Mouse (Mus musculus) limb, embryonic 15.5 days (tissue): Measurements from ENCODE around the gene Whrn. TPM values are rescaled to one million over a fixed set of nuclear protein-coding genes. Genes with fewer than 3 reads are reported as not detected.

ENCODE experiments used
- ATAC-seq: fragments of 200-750 bp; cut with Nextera tagmentation; 2 replicates; pipeline ENCODE4 v1.8.0; 2017; ENCODE audit warnings: low read depth, moderate TSS enrichment; ENCODE audit not compliant: insufficient number of reproducible peaks, low FRiP score, low TSS enrichment
- H3K27ac ChIP-seq: fragments of 300-500 bp; sonication (generic); 2 replicates; pipeline ENCODE4 v1.5.1; 2015; ENCODE audit warnings: moderate library complexity, mild to moderate bottlenecking, inconsistent platforms
- H3K27me3 ChIP-seq: fragments of 300-500 bp; sonication (generic); 2 replicates; pipeline ENCODE4 v1.6.1; 2015; ENCODE audit warnings: inconsistent platforms
- H3K36me3 ChIP-seq: fragments of 300-500 bp; sonication (generic); 2 replicates; pipeline ENCODE4 v1.6.1; 2015; ENCODE audit warnings: inconsistent platforms
- H3K4me1 ChIP-seq: fragments of 300-500 bp; sonication (generic); 2 replicates; pipeline ENCODE4 v1.6.1; 2015; ENCODE audit warnings: inconsistent platforms
- H3K4me2 ChIP-seq: fragments of 300-500 bp; sonication (generic); 2 replicates; pipeline ENCODE4 v1.6.1; 2015; ENCODE audit warnings: mild to moderate bottlenecking, inconsistent platforms
- H3K4me3 ChIP-seq: fragments of 300-500 bp; sonication (generic); 2 replicates; pipeline ENCODE4 v1.5.1; 2015; ENCODE audit warnings: mild to moderate bottlenecking, inconsistent platforms
- H3K9ac ChIP-seq: fragments of 300-500 bp; sonication (generic); 2 replicates; pipeline ENCODE4 v1.6.1; 2015; ENCODE audit warnings: inconsistent platforms
- H3K9me3 ChIP-seq: fragments of 300-500 bp; sonication (generic); 2 replicates; pipeline ENCODE4 v1.6.1; 2016; ENCODE audit warnings: inconsistent platforms
- WGBS: fragments of 180-500 bp; shearing (Covaris S2); methylation state at CpG from one replicate; pipeline ENCODE4 v1.1.7; 2015; 5-methylcytosine and 5-hydroxymethylcytosine counted together
- polyA plus RNA-seq: library from polyadenylated mRNA; unstranded; fragments of >200 nt; fragmentation: Nextera tagmentation; extraction: Ambion mirVana; gene quantifications from 2 replicates; pipeline ENCODE4 v1.2.1, GENCODE M21; 2015

The Whrn gene
- polyA plus RNA-seq, 1 experiment from 2014 or later, result 4.8 TPM

DNA sequence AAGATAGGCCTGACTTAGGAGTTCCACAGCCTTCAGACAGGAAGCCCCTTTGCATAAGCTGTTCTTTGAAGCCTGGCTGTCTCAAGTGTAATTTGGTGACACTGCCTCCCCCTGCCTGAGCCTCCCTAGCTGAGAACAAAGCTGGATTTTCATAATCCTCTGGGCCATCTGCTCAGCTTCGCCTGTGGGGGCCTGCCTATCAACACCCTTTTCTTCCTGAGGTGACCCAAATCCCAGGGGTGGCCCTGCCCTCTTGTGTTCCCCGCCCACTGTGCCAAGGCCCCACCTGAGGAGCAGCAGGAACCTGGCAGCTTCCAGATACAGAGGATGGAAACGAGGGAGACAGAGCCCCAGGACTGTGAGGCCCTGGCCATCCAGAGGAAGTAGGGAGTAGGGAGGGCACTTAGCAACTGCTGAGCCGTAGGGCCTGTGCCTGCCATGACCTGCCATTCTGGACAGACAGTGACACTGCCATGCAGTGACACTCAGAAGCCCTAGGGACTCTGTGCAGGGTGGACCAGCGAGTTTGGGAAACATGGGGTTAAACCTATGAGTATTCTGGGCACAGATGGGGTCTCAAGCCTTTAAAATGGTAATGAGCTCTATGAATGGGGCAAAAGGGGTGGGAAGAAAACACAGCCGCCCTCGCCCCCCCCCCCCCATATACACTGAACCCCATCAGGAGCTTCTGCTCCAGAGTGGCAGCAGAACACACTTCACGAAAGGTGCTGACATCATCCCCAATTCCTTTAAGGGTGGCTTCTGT lies 106.5 kb downstream of the Whrn start:
- WGBS, result 45% methylated on average over 8 of the region's 8 CpGs
- no peak overlapping the region for H3K27ac ChIP-seq
- no peak for ATAC-seq

DNA sequence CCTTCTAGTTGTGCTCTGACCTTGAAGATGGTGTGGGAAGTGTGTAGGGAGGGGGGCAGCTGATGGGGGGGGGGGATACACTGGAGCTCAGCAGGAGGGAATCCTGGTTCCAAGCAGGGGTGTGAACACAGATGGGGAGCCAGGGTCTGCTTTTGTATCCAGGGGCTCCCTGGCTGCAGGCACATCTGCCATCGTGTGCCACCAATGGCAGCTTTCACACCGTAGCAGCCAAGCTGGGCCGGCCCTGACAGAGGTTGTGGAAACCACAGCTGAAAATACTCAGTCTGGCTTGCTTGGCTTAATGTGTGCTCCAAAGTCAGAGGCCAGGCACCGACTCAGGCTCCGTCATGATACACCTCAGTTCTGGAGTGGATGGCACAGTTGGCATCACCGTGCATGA lies 107.8 kb downstream of the Whrn start:
- H3K27ac ChIP-seq, result no peak overlapping the region
- H3K4me1 ChIP-seq, result peaks cover 10% of the 10 kb centered on the region
- H3K9ac ChIP-seq, result no peak overlapping the region
- H3K36me3 ChIP-seq, result peaks cover 20% of the 10 kb centered on the region
- no peak for ATAC-seq
- H3K9me3 ChIP-seq, result no peaks in the 10 kb centered on the region
- H3K4me3 ChIP-seq, result no peak overlapping the region
- H3K4me2 ChIP-seq, result no peak overlapping the region
- WGBS, result 73% methylated on average over 6 of the region's 6 CpGs
- H3K27me3 ChIP-seq, result no peaks in the 10 kb centered on the region

More for the DNA sequence above, 106.5 kb downstream of the Whrn start:
- H3K36me3 ChIP-seq, result peaks cover 17% of the 10 kb centered on the region
- no peak overlapping the region for H3K4me3 ChIP-seq
- no peak overlapping the region for H3K9ac ChIP-seq
- no peaks in the 10 kb centered on the region for H3K27me3 ChIP-seq
- H3K4me1 ChIP-seq, result peaks cover 10% of the 10 kb centered on the region
- no peaks in the 10 kb centered on the region for H3K9me3 ChIP-seq
- H3K4me2 ChIP-seq, result no peak overlapping the region

DNA sequence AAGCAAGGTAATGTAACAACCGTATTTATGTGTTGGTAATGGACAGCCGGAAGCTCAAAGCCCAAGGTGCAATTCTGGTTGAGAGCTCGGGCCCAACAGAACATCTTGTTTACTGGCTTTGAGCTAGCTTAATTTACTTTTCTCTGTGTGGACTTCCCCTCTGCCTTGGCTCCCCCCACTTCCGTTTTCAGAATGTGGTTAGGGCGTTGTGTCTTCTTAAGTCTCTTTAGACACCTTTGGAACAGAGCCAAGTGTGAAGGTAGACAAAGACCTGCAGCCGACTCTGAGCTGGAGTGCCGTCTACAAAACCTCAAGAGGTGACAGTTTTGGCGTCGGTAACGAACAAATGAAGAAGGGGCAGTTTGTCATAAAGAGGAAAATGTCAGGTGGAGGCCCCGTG lies 110.0 kb downstream of the Whrn start:
- 65% methylated on average over 11 of the region's 11 CpGs for WGBS
- ATAC-seq, result no peak
- no peak overlapping the region for H3K4me2 ChIP-seq
- H3K4me3 ChIP-seq, result no peak overlapping the region
- H3K9ac ChIP-seq, result no peak overlapping the region
- H3K27me3 ChIP-seq, result no peaks in the 10 kb centered on the region
- H3K27ac ChIP-seq, result no peak overlapping the region
- H3K36me3 ChIP-seq, result peaks cover 42% of the 10 kb centered on the region
- H3K9me3 ChIP-seq, result no peaks in the 10 kb centered on the region
- H3K4me1 ChIP-seq, result peaks cover 8% of the 10 kb centered on the region

DNA sequence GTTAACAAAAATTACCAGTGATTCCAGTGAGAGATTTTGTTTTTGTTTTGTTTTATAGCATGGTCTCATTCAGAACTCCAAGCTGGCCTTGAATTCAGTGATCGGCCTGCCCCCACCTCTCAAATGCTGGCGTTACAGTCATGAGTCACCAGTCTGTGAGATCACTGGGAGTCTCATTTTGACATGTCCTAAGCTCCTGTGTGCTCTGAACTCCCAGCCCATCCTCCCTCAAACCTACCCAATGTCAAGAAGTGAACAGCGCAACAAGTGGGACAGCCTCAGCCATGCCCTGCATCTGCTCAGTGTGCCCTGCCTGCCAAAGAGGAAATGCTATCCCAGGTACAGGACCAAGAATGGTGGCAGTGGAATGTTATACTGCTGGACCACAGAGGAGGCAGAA lies 110.5 kb downstream of the Whrn start:
- Histone ChIP-seq H3K27me3 (no peaks in the 10 kb centered on the region), H3K4me1 (peaks cover 8% of the 10 kb centered on the region), H3K9ac (no peak overlapping the region), H3K36me3 (peaks cover 47% of the 10 kb centered on the region), H3K9me3 (no peaks in the 10 kb centered on the region), H3K4me3 (no peak overlapping the region), H3K27ac (no peak overlapping the region), H3K4me2 (no peak overlapping the region)
- ATAC-seq, result no peak
- WGBS, result 84% methylated on average over 3 of the region's 3 CpGs

DNA sequence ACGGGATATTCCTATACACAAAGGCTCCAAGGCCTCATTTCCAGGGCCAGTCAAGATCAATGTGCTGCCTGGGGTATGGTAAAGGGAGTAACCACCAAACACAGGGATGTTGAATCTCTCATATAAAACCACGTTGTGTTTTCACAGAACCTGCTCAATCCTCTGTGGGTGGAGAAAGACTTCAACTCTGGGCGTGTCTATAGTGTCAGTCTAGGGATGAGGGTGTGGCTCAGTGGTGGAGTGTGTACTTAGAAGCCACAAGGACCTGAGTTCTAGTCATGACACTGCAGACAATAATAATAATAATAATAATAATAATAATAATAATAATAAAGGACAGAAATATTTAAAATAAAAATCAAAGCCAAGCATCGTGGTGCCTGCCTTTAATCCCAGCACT lies 111.5 kb downstream of the Whrn start:
- H3K9ac ChIP-seq, result no peak overlapping the region
- H3K27me3 ChIP-seq, result no peaks in the 10 kb centered on the region
- H3K27ac ChIP-seq, result no peak overlapping the region
- H3K4me2 ChIP-seq, result no peak overlapping the region
- no peaks in the 10 kb centered on the region for H3K9me3 ChIP-seq
- H3K36me3 ChIP-seq, result peaks cover 57% of the 10 kb centered on the region
- no peak for ATAC-seq
- H3K4me3 ChIP-seq, result no peak overlapping the region
- 90% methylated on average over 4 of the region's 4 CpGs for WGBS
- peaks cover 4% of the 10 kb centered on the region for H3K4me1 ChIP-seq

DNA sequence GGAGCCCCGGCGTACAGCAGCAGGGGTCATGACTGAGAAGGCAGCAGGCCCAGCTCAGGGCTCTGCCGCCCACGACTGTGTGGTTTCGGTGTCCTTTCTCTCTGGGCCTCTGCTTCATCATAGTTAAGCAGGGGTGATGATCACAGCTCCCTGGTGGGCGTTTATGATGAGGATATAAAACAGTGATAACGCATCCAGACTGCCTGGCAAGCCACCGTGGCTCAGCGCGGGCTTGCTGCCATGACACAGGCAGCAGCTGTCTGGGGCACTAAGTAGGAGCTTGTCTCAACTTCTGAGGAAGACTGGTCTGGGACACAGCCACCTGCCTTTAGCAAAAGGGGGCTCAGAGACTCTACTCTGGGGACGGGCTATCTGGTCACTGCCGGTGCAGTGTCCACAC lies 112.3 kb downstream of the Whrn start:
- Histone ChIP-seq H3K27ac (no peak overlapping the region), H3K4me1 (no peaks in the 10 kb centered on the region), H3K4me2 (no peak overlapping the region), H3K9me3 (no peaks in the 10 kb centered on the region), H3K9ac (no peak overlapping the region), H3K27me3 (no peaks in the 10 kb centered on the region), H3K36me3 (peaks cover 65% of the 10 kb centered on the region), H3K4me3 (no peak overlapping the region)
- WGBS, result 74% methylated on average over 12 of the region's 12 CpGs
- no peak for ATAC-seq

DNA sequence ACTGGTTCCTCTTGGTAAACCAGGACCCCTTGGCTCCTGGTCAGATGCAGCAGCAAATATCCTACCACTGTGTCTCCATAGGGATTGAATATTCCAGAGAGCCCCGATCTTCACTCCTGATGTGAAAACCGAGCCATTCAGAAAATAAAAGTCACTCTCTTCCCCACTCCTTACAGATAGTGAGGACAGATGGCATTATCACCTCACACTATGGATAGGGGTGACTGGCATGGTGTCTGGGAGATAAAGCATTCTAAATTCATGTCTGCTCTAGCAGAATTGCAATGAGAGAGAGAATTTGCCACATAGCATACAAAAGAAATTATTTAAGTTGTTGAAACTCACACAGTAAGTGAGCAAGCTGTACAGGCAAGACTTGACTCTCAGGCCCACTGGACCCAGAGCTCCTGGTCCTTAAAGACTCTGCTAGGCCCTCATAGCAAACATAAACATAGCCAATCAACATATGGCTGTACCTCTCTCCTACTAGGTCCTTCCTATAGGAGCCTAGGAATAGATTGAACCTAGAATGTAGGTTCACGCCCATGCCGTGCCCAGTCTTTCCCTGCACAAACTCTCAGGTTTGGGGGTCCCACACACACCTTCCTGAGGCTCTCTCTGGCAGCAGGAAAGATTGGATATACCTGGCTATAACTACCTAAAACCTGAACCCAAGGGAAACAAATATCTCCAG lies 113.0 kb downstream of the Whrn start:
- Histone ChIP-seq H3K4me3 (no peak overlapping the region), H3K36me3 (peaks cover 72% of the 10 kb centered on the region), H3K4me2 (no peak overlapping the region), H3K9me3 (no peaks in the 10 kb centered on the region), H3K4me1 (no peaks in the 10 kb centered on the region), H3K27me3 (no peaks in the 10 kb centered on the region), H3K27ac (no peak overlapping the region), H3K9ac (no peak overlapping the region)
- WGBS, result 89% methylated on average over 4 of the region's 4 CpGs
- ATAC-seq, result no peak

DNA sequence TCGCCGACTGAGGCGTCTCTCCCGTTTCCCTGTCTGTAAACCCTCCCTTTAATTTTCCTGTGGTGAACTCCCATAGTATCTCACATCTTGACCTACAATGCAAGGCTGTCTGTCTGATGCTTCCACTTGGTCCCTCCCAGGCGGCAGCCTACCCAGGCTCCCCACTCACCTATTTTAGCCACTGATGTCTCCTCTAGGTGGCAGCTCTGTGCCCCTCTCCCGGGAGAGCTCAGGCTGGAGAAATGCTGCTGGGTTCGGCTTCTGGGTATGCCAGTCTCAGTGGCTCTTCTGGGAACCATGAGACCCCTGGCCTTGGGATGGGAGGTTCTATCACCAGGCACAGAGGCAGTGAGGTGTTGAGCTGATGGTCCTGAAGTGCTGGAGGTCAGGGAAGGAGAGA lies 118.3 kb downstream of the Whrn start:
- no peaks in the 10 kb centered on the region for H3K4me1 ChIP-seq
- no peak overlapping the region for H3K27ac ChIP-seq
- no peak overlapping the region for H3K4me3 ChIP-seq
- no peak overlapping the region for H3K4me2 ChIP-seq
- no peak for ATAC-seq
- no peak overlapping the region for H3K9ac ChIP-seq
- WGBS, result 69% methylated on average over 7 of the region's 7 CpGs
- H3K36me3 ChIP-seq, result peaks cover 87% of the 10 kb centered on the region
- no peaks in the 10 kb centered on the region for H3K27me3 ChIP-seq
- no peaks in the 10 kb centered on the region for H3K9me3 ChIP-seq

DNA sequence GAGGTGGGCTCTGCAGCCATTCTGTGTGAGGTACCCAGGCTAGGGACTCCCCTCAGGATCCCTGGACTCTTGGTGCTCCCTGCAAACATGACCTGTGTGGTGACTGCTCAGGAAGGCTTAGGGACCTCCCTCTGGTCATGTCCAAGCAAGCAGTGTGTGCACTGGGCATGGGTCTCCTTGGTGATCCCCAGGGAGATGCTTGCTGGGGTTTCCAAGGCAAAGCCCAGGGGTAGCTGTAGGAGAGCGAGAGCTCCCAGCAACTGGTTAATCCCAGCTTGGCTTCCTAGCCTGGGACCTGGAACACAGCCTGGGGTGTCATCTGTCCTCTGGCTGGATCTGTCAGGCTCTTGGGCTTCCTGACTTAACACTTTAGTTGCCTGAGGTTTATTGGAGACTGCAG lies 120.4 kb downstream of the Whrn start:
- H3K4me3 ChIP-seq, result no peak overlapping the region
- 37% methylated on average over 1 of the region's 1 CpGs for WGBS
- no peaks in the 10 kb centered on the region for H3K4me1 ChIP-seq
- H3K9me3 ChIP-seq, result no peaks in the 10 kb centered on the region
- H3K27ac ChIP-seq, result no peak overlapping the region
- H3K9ac ChIP-seq, result no peak overlapping the region
- no peak overlapping the region for H3K4me2 ChIP-seq
- no peak for ATAC-seq
- H3K27me3 ChIP-seq, result no peaks in the 10 kb centered on the region
- peaks cover 82% of the 10 kb centered on the region for H3K36me3 ChIP-seq

DNA sequence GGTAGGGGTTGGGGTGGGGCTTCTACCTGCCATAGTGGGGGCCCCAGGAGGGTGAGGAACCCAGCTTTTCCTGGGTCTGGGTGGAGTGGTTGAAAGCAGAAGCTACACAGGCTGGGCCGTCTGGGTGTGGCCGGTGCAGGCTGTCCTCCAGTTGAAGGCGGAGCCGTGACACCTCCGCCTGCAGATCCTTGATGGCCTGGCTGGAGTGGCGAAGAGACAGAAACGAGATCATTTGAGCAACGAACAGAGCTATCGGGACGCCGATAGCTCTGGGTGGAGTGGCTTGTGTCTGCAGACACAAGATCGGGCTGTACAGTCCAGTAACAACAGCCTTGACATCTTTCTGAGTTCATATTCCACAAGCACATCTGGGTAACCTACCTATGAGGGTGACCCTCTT lies 121.5 kb downstream of the Whrn start:
- Histone ChIP-seq H3K9ac (no peak overlapping the region), H3K9me3 (no peaks in the 10 kb centered on the region), H3K27me3 (no peaks in the 10 kb centered on the region), H3K4me2 (no peak overlapping the region), H3K36me3 (peaks cover 77% of the 10 kb centered on the region), H3K27ac (no peak overlapping the region), H3K4me3 (no peak overlapping the region), H3K4me1 (no peaks in the 10 kb centered on the region)
- ATAC-seq, result no peak
- WGBS, result 63% methylated on average over 12 of the region's 12 CpGs

DNA sequence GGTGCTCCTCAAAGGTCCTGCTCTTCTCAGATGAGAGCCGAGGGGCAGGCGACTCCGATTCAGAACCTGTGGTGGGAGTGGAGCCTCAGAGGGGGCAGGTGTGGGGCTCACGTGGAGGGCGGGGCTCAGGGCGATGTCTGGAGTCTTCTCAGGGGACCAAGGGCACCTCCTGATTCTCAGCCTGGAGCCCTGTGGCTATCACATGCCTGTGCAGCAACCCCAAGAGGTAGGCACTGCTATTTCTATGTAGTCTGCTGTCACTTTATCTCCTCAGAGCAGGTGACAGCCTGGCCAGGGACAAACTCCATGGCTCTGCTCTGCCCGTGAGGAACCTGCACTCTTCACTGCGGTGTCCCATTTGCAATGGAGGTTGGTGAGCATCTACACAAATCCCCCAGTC lies 122.4 kb downstream of the Whrn start:
- peaks cover 68% of the 10 kb centered on the region for H3K36me3 ChIP-seq
- no peaks in the 10 kb centered on the region for H3K9me3 ChIP-seq
- H3K27ac ChIP-seq, result no peak overlapping the region
- H3K4me2 ChIP-seq, result no peak overlapping the region
- H3K4me3 ChIP-seq, result no peak overlapping the region
- no peak for ATAC-seq
- H3K27me3 ChIP-seq, result no peaks in the 10 kb centered on the region
- H3K4me1 ChIP-seq, result no peaks in the 10 kb centered on the region
- WGBS, result 92% methylated on average over 8 of the region's 8 CpGs
- H3K9ac ChIP-seq, result no peak overlapping the region

DNA sequence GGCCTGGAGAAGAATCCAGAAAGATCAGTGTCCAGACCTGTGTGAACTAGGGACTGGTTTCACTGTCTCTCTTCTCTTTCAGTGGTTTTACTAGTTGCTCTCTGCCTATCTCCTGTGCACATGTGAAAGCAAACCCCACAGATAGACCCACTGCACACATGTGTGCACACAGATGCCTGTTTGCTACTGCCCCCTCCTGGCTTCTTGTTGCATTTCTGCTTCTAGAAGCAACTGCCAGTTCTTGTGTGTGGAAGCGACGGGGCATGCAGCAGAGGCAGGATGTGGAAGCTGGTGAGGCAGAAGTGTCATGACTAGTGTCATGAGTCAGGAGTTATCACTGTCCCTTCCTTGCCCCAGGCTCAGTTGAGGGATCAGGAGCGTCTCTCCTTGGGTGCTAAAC lies 123.9 kb downstream of the Whrn start:
- H3K27me3 ChIP-seq, result no peaks in the 10 kb centered on the region
- no peaks in the 10 kb centered on the region for H3K4me1 ChIP-seq
- no peak overlapping the region for H3K4me2 ChIP-seq
- no peak overlapping the region for H3K9ac ChIP-seq
- peaks cover 66% of the 10 kb centered on the region for H3K36me3 ChIP-seq
- 48% methylated on average over 3 of the region's 3 CpGs for WGBS
- no peak for ATAC-seq
- H3K4me3 ChIP-seq, result no peak overlapping the region
- H3K9me3 ChIP-seq, result no peaks in the 10 kb centered on the region
- no peak overlapping the region for H3K27ac ChIP-seq
